Mouse (Mus musculus) myocyte (in vitro differentiated cells): ENCODE data around the gene Tpm4.

Experiments used
- CEBPB ChIP-seq: IDR thresholded peaks from 2 replicates; pipeline ENCODE4 v1.6.1; 2011; ENCODE audit warnings: mild to moderate bottlenecking, moderate library complexity; ENCODE audit not compliant: poor library complexity, insufficient read depth, severe bottlenecking
- E2F4 ChIP-seq: IDR thresholded peaks from one replicate; pipeline ENCODE4 v1.6.1; 2011; ENCODE audit warnings: mild to moderate bottlenecking, control low read depth, moderate library complexity; ENCODE audit not compliant: insufficient read depth
- MAX ChIP-seq: IDR thresholded peaks from one replicate; pipeline ENCODE4 v1.6.1; 2011; ENCODE audit warnings: low read depth, mild to moderate bottlenecking, control low read depth
- MYOD1 ChIP-seq, 3 experiments: IDR thresholded peaks; one replicate each; pipeline ENCODE4 v1.6.1; 2011; ENCODE audit warnings: control low read depth in 2 of 3, low read depth in 2 of 3, mild to moderate bottlenecking in 2 of 3, moderate library complexity in 1 of 3; ENCODE audit not compliant: insufficient read length in 2 of 3, control insufficient read depth in 1 of 3
- POLR2A ChIP-seq: IDR thresholded peaks from one replicate; pipeline ENCODE4 v1.6.1; 2011; ENCODE audit warnings: low read depth, mild to moderate bottlenecking, control low read depth, moderate library complexity; ENCODE audit not compliant: insufficient read length
- POLR2AphosphoS2 ChIP-seq: IDR thresholded peaks from one replicate; pipeline ENCODE4 v1.6.1; 2011; ENCODE audit warnings: low read depth, control low read depth; ENCODE audit not compliant: insufficient read length
- SRF ChIP-seq: IDR thresholded peaks from one replicate; pipeline ENCODE4 v1.6.1; 2011; ENCODE audit warnings: low read depth; ENCODE audit not compliant: control insufficient read depth, insufficient read length
- TCF12 ChIP-seq: IDR thresholded peaks from one replicate; pipeline ENCODE4 v1.6.1; 2011; ENCODE audit warnings: mild to moderate bottlenecking, control low read depth; ENCODE audit not compliant: poor library complexity, insufficient read depth, severe bottlenecking
- TCF3 ChIP-seq: IDR thresholded peaks from one replicate; pipeline ENCODE4 v1.6.1; 2011; ENCODE audit warnings: low read depth, control low read depth; ENCODE audit not compliant: insufficient read length
- USF1 ChIP-seq: IDR thresholded peaks from one replicate; pipeline ENCODE4 v1.6.1; 2011; ENCODE audit warnings: low read depth, mild to moderate bottlenecking, control low read depth, moderate library complexity

DNA sequence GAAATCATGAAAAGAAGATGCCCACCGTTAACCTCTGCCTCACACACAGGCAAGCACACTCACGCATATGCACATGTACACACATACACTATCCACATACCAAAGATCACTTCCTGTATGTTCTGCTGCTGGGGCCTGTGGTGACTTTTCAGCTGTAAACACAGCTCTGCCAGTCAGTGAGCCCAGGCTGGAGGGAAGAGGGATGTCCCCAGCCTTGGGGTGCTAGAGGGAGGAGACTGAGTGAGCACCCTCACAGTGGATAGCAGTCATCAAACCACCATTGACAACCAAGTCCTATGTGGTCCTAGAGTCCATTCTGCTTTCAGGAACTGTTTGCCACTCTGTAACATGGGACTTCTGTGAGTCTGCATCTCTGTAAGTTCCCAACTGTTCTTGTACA is 2.9 kb upstream of the Tpm4 start:
- TF ChIP-seq MYOD1 (IDR thresholded peaks at IDR 0.05; ENCODE audit: control insufficient read depth in 1 of 3, insufficient read length in 2 of 3, low read depth in 2 of 3) (no peak), POLR2A (no peak), USF1 (no peak), TCF12 (no peak), MAX (no peak), POLR2AphosphoS2 (no peak), CEBPB (no peak), TCF3 (no peak), E2F4 (no peak), SRF (no peak)
